Mouse (Mus musculus) gonadal fat pad, adult 2 months (tissue): ENCODE data around the gene Sec24a. TPM values are rescaled to one million over a fixed set of nuclear protein-coding genes. Genes with fewer than 3 reads are reported as not detected.
"Not testable (repeated sequence)": the region's sequence is repeated elsewhere in the genome, so short reads cannot be mapped to it uniquely, and the experiment has no call there.

Experiments
- DNase-seq: peaks from one replicate; pipeline ENCODE4 v3.0.0-alpha.2; 2012; ENCODE audit warnings: low read depth
- polyA plus RNA-seq: library from polyadenylated mRNA; depleted of rRNA; stranded (reverse); fragments of >200 nt; gene quantifications from 2 replicates; pipeline ENCODE4 v1.2.3, GENCODE M21; 2012; rRNA removed

Gene Sec24a
- polyA plus RNA-seq, result 12.9 and 19.1 TPM in 2 replicates

- no peak for DNase-seq
These were observed at the start of gene Sec24a, which contains the start of gene Sar1b for GRCm38 (mm10) chr11:51763213-51763907. Sec24a (minus strand) TSS chr11:51763634. Sar1b (plus strand) TSS chr11:51763687.

- no peak for DNase-seq
These were observed 48.6 kb upstream of the Sec24a start for GRCm38 (mm10) chr11:51812022-51812546.

GRCm38 (mm10) chr11:51811230-51811629 lies 47.8 kb upstream of the Sec24a start:
- no peak for DNase-seq

GRCm38 (mm10) chr11:51809632-51810224 lies 46.3 kb upstream of the Sec24a start:
- no peak for DNase-seq

GRCm38 (mm10) chr11:51807108-51807879 lies 43.9 kb upstream of the Sec24a start:
- no peak for DNase-seq

GRCm38 (mm10) chr11:51805221-51805981 lies 42.0 kb upstream of the Sec24a start:
- no peak for DNase-seq

- no peak for DNase-seq
These were observed 37.3 kb upstream of the Sec24a start for GRCm38 (mm10) chr11:51800634-51801325.

GRCm38 (mm10) chr11:51796272-51796671 lies 32.8 kb upstream of the Sec24a start:
- DNase-seq, result no peak

GRCm38 (mm10) chr11:51790662-51791061 lies 27.2 kb upstream of the Sec24a start:
- no peak for DNase-seq

GRCm38 (mm10) chr11:51789735-51790134 lies 26.3 kb upstream of the Sec24a start:
- not testable (repeated sequence) for DNase-seq

- DNase-seq, result no peak
These were observed 22.5 kb upstream of the Sec24a start for GRCm38 (mm10) chr11:51785926-51786325.

GRCm38 (mm10) chr11:51782721-51783120 lies 19.3 kb upstream of the Sec24a start:
- DNase-seq, result no peak

GRCm38 (mm10) chr11:51780773-51781267 lies 17.4 kb upstream of the Sec24a start:
- DNase-seq, result no peak

GRCm38 (mm10) chr11:51777478-51777877 lies 14.0 kb upstream of the Sec24a start:
- no peak for DNase-seq

GRCm38 (mm10) chr11:51775507-51775906 lies 12.1 kb upstream of the Sec24a start:
- DNase-seq, result no peak

- no peak for DNase-seq
These were observed 4.9 kb upstream of the Sec24a start for GRCm38 (mm10) chr11:51768296-51768695.

- DNase-seq, result no peak
These were observed 4.3 kb upstream of the Sec24a start for GRCm38 (mm10) chr11:51767579-51768220.

- DNase-seq, result no peak
These were observed 1.4 kb upstream of the Sec24a start for GRCm38 (mm10) chr11:51764816-51765215.

GRCm38 (mm10) chr11:51763955-51764354 lies 521 bp upstream of the Sec24a start:
- DNase-seq, result no peak

- no peak for DNase-seq
These were observed 2.2 kb downstream of the Sec24a start for GRCm38 (mm10) chr11:51761241-51761640.
